Mouse (Mus musculus) heart, adult 2 months (tissue): ENCODE data around the gene Dck.

Source experiments
- CTCF ChIP-seq: fragments of 200-600 bp; IDR thresholded peaks from 2 replicates; pipeline ENCODE4 v1.8.1; 2022; ENCODE audit warnings: antibody characterized with exemption, mild to moderate bottlenecking, moderate library complexity
- EP300 ChIP-seq: fragments of 200-500 bp; IDR thresholded peaks from 2 replicates; pipeline ENCODE4 v1.6.1; 2011; ENCODE audit warnings: low read depth, low read length, control low read depth; ENCODE audit not compliant: insufficient read depth
- POLR2A ChIP-seq: fragments of 200-500 bp; IDR thresholded peaks from 2 replicates; pipeline ENCODE4 v1.6.1; 2011; ENCODE audit warnings: mild to moderate bottlenecking, low read depth, low read length, control low read depth; ENCODE audit not compliant: insufficient read depth

GRCm38 (mm10) chr5:88765587-88765986, 791 bp downstream of the Dck start:
- TF ChIP-seq POLR2A = no peak
- no peak for TF ChIP-seq CTCF
- no peak for TF ChIP-seq EP300
